Mouse (Mus musculus) adrenal gland, postnatal 25 days (tissue): ENCODE data around the gene Ninj2. TPM values are rescaled to one million over a fixed set of nuclear protein-coding genes. Genes with fewer than 3 reads are reported as not detected.

Experiments
- DNase-seq: peaks from one replicate; pipeline ENCODE4 v3.0.0; 2021; ENCODE audit warnings: mixed read lengths
- total RNA-seq: library from RNA; stranded (reverse); gene quantifications from 2 replicates; pipeline ENCODE4 v1.2.3, GENCODE M21; 2021

Gene Ninj2
- total RNA-seq, 1 experiment from 2014 or later: not detected

- DNase-seq: no peak
Measured at GRCm38 (mm10) chr6:120201956-120202355, 108.8 kb downstream of the Ninj2 start.

GRCm38 (mm10) chr6:120202406-120202805, 109.3 kb downstream of the Ninj2 start:
- no peak for DNase-seq

- DNase-seq: no peak
Measured at GRCm38 (mm10) chr6:120206586-120206985, 113.4 kb downstream of the Ninj2 start.

- DNase-seq: no peak
Measured at GRCm38 (mm10) chr6:120211536-120211935, 118.4 kb downstream of the Ninj2 start.

GRCm38 (mm10) chr6:120216702-120217101, 123.6 kb downstream of the Ninj2 start:
- no peak for DNase-seq

GRCm38 (mm10) chr6:120219281-120219680, 126.1 kb downstream of the Ninj2 start:
- no peak for DNase-seq

- peak; percentile 77 for DNase-seq
Measured at GRCm38 (mm10) chr6:120222669-120223068, 129.5 kb downstream of the Ninj2 start.

GRCm38 (mm10) chr6:120225355-120225754, 132.2 kb downstream of the Ninj2 start:
- no peak for DNase-seq

- no peak for DNase-seq
Measured at GRCm38 (mm10) chr6:120227068-120227467, 133.9 kb downstream of the Ninj2 start.

GRCm38 (mm10) chr6:120229806-120230205, 136.7 kb downstream of the Ninj2 start:
- DNase-seq: no peak

GRCm38 (mm10) chr6:120230441-120230840, 137.3 kb downstream of the Ninj2 start:
- DNase-seq: no peak

GRCm38 (mm10) chr6:120232885-120233284, 139.7 kb downstream of the Ninj2 start:
- no peak for DNase-seq

GRCm38 (mm10) chr6:120235874-120236273, 142.7 kb downstream of the Ninj2 start:
- DNase-seq: no peak

- DNase-seq: no peak
Measured at GRCm38 (mm10) chr6:120240461-120240860, 147.3 kb downstream of the Ninj2 start.

GRCm38 (mm10) chr6:120241453-120241852, 148.3 kb downstream of the Ninj2 start:
- no peak for DNase-seq

GRCm38 (mm10) chr6:120242530-120242929, 149.4 kb downstream of the Ninj2 start:
- no peak for DNase-seq

GRCm38 (mm10) chr6:120243250-120243649, 150.1 kb downstream of the Ninj2 start:
- no peak for DNase-seq

- no peak for DNase-seq
Measured at GRCm38 (mm10) chr6:120246676-120247075, 153.5 kb downstream of the Ninj2 start.

GRCm38 (mm10) chr6:120249831-120250230, 156.7 kb downstream of the Ninj2 start:
- DNase-seq: no peak

Other genes with a start within 250 kb of the Ninj2 start
- 24.5 and 25.7 TPM in 2 replicates for gene Erc1, start 245.2 kb upstream of the Ninj2 start, total RNA-seq
- gene Rad52, start 190.7 kb upstream of the Ninj2 start, total RNA-seq: 18.2 and 20.8 TPM in 2 replicates
- gene Wnk1, start 54.7 kb upstream of the Ninj2 start, total RNA-seq: 201 and 279 TPM in 2 replicates
- 0.61 TPM in 1 of 2 replicates, not detected in the other for gene D330020A13Rik, start 201.0 kb downstream of the Ninj2 start, total RNA-seq
- gene B4galnt3, start 201.2 kb downstream of the Ninj2 start, total RNA-seq: 8.0 TPM in 2 replicates